ENCODE assay signal across 22 mouse cellular contexts in the genomic region with DNA sequence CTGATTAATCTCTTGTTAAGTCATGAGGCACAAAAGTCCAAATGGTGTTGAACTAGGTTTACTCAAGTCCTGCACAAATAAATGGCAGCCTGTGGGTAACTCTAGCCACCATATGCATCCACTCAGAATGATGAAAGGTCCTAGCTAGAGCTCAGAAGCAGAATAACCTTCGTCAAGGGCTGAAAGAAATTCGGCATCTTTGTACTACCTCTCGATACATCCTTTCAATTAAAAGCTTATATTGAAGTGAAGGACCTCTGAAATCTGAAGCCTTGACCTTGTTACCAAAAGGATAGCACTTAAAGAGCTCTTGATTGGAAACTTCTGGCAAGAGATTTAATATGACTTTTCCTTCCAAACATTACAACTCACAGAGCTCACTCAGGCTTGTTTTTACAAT.
DNase-seq lines count a peak whose midpoint lies in the region; ATAC-seq lines count a peak whose summit lies in the region.
"Had no signal": no experiment of that assay in that cellular context is flagged by ENCODE, and none has a peak within 500 bp of the region (broad histone marks: within the 10 kb centered on the region; RNA-seq: fewer than 3 reads in every experiment).

No protein-coding gene starts in this region.

- 54% methylated on average over 3 of the region's 3 CpGs for WGBS in embryonic facial prominence, embryonic 11.5 days
- WGBS in liver, embryonic 11.5 days: 78% methylated on average over 3 of the region's 3 CpGs

- peak; percentile 56; the same call in 1 of the 2 replicates for ATAC-seq in embryonic facial prominence, embryonic 11.5 days (replicated peaks; ENCODE audit: insufficient number of reproducible peaks, low FRiP score, low TSS enrichment, low read depth)
- no peak for ATAC-seq in liver, embryonic 11.5 days (replicated peaks; ENCODE audit: low FRiP score)
- ATAC-seq: forebrain, embryonic 14.5 days; forebrain, embryonic 16.5 days had no signal

- no peaks in the 10 kb centered on the region for H3K36me3 ChIP-seq in embryonic facial prominence, embryonic 11.5 days (replicated peaks; ENCODE audit: control insufficient read depth, insufficient read depth, low read depth, low read length)
- H3K36me3 ChIP-seq in liver, embryonic 11.5 days (ENCODE audit: control insufficient read depth, insufficient read depth, low read length): no peaks in the 10 kb centered on the region
- H3K36me3 ChIP-seq: embryonic facial prominence, embryonic 13.5 days; embryonic facial prominence, embryonic 15.5 days; forebrain, embryonic 10.5 days; forebrain, embryonic 12.5 days had no signal

- no peak overlapping the region for H3K27ac ChIP-seq in embryonic facial prominence, embryonic 11.5 days (replicated peaks; ENCODE audit: low read depth, low read length)
- H3K27ac ChIP-seq in liver, embryonic 11.5 days (ENCODE audit: low read depth, low read length): no peak overlapping the region
- H3K27ac ChIP-seq: embryonic facial prominence, embryonic 13.5 days; embryonic facial prominence, embryonic 15.5 days; forebrain, embryonic 10.5 days; forebrain, embryonic 12.5 days had no signal

- no peak overlapping the region for H3K9ac ChIP-seq in embryonic facial prominence, embryonic 11.5 days (replicated peaks; ENCODE audit: low read length)
- no peak overlapping the region for H3K9ac ChIP-seq in liver, embryonic 11.5 days (ENCODE audit: low read depth, low read length)
- H3K9ac ChIP-seq: embryonic facial prominence, embryonic 13.5 days; embryonic facial prominence, embryonic 15.5 days; forebrain, embryonic 12.5 days had no signal

- no peaks in the 10 kb centered on the region for H3K27me3 ChIP-seq in embryonic facial prominence, embryonic 11.5 days (ENCODE audit: control insufficient read depth, insufficient read depth, low read length)
- no peaks in the 10 kb centered on the region for H3K27me3 ChIP-seq in liver, embryonic 11.5 days (replicated peaks; ENCODE audit: control insufficient read depth, insufficient read depth, low read length)
- H3K27me3 ChIP-seq: embryonic facial prominence, embryonic 13.5 days; embryonic facial prominence, embryonic 15.5 days; forebrain, embryonic 12.5 days had no signal

- H3K4me2 ChIP-seq in embryonic facial prominence, embryonic 11.5 days (ENCODE audit: low read depth, low read length): no peak overlapping the region
- H3K4me2 ChIP-seq in liver, embryonic 11.5 days: no peak overlapping the region
- H3K4me2 ChIP-seq: embryonic facial prominence, embryonic 13.5 days; embryonic facial prominence, embryonic 15.5 days; forebrain, embryonic 12.5 days had no signal

- H3K4me1 ChIP-seq in embryonic facial prominence, embryonic 11.5 days (ENCODE audit: control insufficient read depth, insufficient read depth, low read length): no peaks in the 10 kb centered on the region
- H3K4me1 ChIP-seq in liver, embryonic 11.5 days (replicated peaks; ENCODE audit: control insufficient read depth, insufficient read depth, low read length): no peaks in the 10 kb centered on the region
- H3K4me1 ChIP-seq: embryonic facial prominence, embryonic 13.5 days; embryonic facial prominence, embryonic 15.5 days; forebrain, embryonic 10.5 days; forebrain, embryonic 12.5 days had no signal

- DNase-seq in embryo, embryonic 11 days: peak; percentile 22
- DNase-seq in embryo, embryonic 10 days (ENCODE audit: low spot score): no peak
- peak; percentile 64 for DNase-seq in embryonic facial prominence, embryonic 11.5 days (ENCODE audit: low spot score)
- DNase-seq in hindlimb bud, embryonic 11.5 days (ENCODE audit: extremely low spot score, low read depth, low spot score): peak; percentile 3
- no peak for DNase-seq in liver, embryonic 11.5 days (ENCODE audit: low spot score)
- DNase-seq in frontal cortex, postnatal 25 days (ENCODE audit: low spot score in 2 of 2): no peak
- DNase-seq: adrenal gland, adult 2 months; adrenal gland, postnatal 10 days; adrenal gland, postnatal 25 days; cerebellum, adult 11 months; cerebellum, adult 18-20 months; cerebellum, adult 8-10 months; cerebellum, adult 9-11 months; cerebellum, postnatal 14 days; cerebellum, postnatal 36 days had no signal

- no peaks in the 10 kb centered on the region for H3K9me3 ChIP-seq in embryonic facial prominence, embryonic 11.5 days (replicated peaks; ENCODE audit: control insufficient read depth, low read length)
- H3K9me3 ChIP-seq in liver, embryonic 11.5 days (ENCODE audit: control insufficient read depth, low read length): no peaks in the 10 kb centered on the region
- H3K9me3 ChIP-seq: embryonic facial prominence, embryonic 13.5 days; embryonic facial prominence, embryonic 15.5 days; forebrain, embryonic 10.5 days; forebrain, embryonic 12.5 days had no signal

- H3K4me3 ChIP-seq in embryonic facial prominence, embryonic 11.5 days (ENCODE audit: low read depth, low read length): no peak overlapping the region
- H3K4me3 ChIP-seq in liver, embryonic 11.5 days (ENCODE audit: low read depth, low read length): no peak overlapping the region
- H3K4me3 ChIP-seq: embryonic facial prominence, embryonic 13.5 days; embryonic facial prominence, embryonic 15.5 days; erythroblast, embryonic 14.5 days; forebrain, embryonic 10.5 days; forebrain, embryonic 12.5 days had no signal

Comparison
In these comparisons a context has a peak if more than half of its experiments do, and no peak if none do; other contexts are left out.
1. DNase-seq: peak in embryo, embryonic 11 days (single experiment), embryonic facial prominence, embryonic 11.5 days (single experiment) and hindlimb bud, embryonic 11.5 days (single experiment); none in embryo, embryonic 10 days (single experiment), liver, embryonic 11.5 days (single experiment) and frontal cortex, postnatal 25 days (0 of 2).